Mouse (Mus musculus) cerebellum, adult 2 months (tissue): Measurements from ENCODE around the gene Hnrnpm.

Experiments used
- CTCF ChIP-seq: fragments of 200-500 bp; IDR thresholded peaks from 2 replicates; pipeline ENCODE4 v1.5.1; 2011; ENCODE audit warnings: low read depth, mild to moderate bottlenecking, control low read depth, low read length, moderate library complexity, borderline replicate concordance; ENCODE audit not compliant: insufficient read depth
- POLR2A ChIP-seq: fragments of 200-500 bp; IDR thresholded peaks from 2 replicates; pipeline ENCODE4 v1.6.1; 2011; ENCODE audit warnings: low read length, control low read depth, borderline replicate concordance; ENCODE audit not compliant: insufficient read depth

GRCm38 (mm10) chr17:33702178-33702577 is 15.5 kb upstream of the Hnrnpm start:
- TF ChIP-seq POLR2A (no peak), CTCF (no peak)
